Mouse (Mus musculus): Measurements from ENCODE around the gene Krtap4-1. TPM values are rescaled to one million over a fixed set of nuclear protein-coding genes. Genes with fewer than 3 reads are reported as not detected.
"Not testable (repeated sequence)": the region's sequence is repeated elsewhere in the genome, so short reads cannot be mapped to it uniquely, and the experiment has no call there.

Krtap4-1 gene
- polyA plus RNA-seq, 1 experiment from 2014 or later = not detected

GRCm38 (mm10) chr11:99643635-99644139, 15.6 kb upstream of the Krtap4-1 start, which contains the start of gene Krtap4-7:
TSS of gene Krtap4-7 (minus strand) at chr11:99644089.
- H3K9ac ChIP-seq (ENCODE audit: low read length); H3K4me1 ChIP-seq (ENCODE audit: control insufficient read depth, insufficient read depth, low read length); ATAC-seq (ENCODE audit: insufficient read depth, low FRiP score, low TSS enrichment); H3K27me3 ChIP-seq (ENCODE audit: control insufficient read depth, insufficient read depth, low read length); H3K27ac ChIP-seq (ENCODE audit: low read depth, low read length); DNase-seq (ENCODE audit: low spot score); H3K4me2 ChIP-seq (ENCODE audit: low read depth); H3K36me3 ChIP-seq (ENCODE audit: control insufficient read depth, insufficient read depth, low read length); H3K9me3 ChIP-seq (ENCODE audit: control insufficient read depth, low read length); H3K4me3 ChIP-seq (ENCODE audit: low read depth, low read length): not testable (repeated sequence)
- 86% methylated on average over 9 of the region's 9 CpGs for WGBS

GRCm38 (mm10) chr11:99640926-99641325, 12.9 kb upstream of the Krtap4-1 start:
- H3K36me3 ChIP-seq (ENCODE audit: control insufficient read depth, insufficient read depth, low read length) = no peaks in the 10 kb centered on the region
- H3K9me3 ChIP-seq (ENCODE audit: control insufficient read depth, low read length) = no peaks in the 10 kb centered on the region
- no peak overlapping the region for H3K4me2 ChIP-seq (ENCODE audit: low read depth)
- no peak overlapping the region for H3K9ac ChIP-seq (ENCODE audit: low read length)
- ATAC-seq (ENCODE audit: insufficient read depth, low FRiP score, low TSS enrichment) (no peak), DNase-seq (ENCODE audit: low spot score) (no peak)
- no peaks in the 10 kb centered on the region for H3K4me1 ChIP-seq (ENCODE audit: control insufficient read depth, insufficient read depth, low read length)
- no peaks in the 10 kb centered on the region for H3K27me3 ChIP-seq (ENCODE audit: control insufficient read depth, insufficient read depth, low read length)
- 53% methylated on average over 1 of the region's 1 CpGs for WGBS
- no peak overlapping the region for H3K27ac ChIP-seq (ENCODE audit: low read depth, low read length)
- H3K4me3 ChIP-seq (ENCODE audit: low read depth, low read length) = no peak overlapping the region

DNA sequence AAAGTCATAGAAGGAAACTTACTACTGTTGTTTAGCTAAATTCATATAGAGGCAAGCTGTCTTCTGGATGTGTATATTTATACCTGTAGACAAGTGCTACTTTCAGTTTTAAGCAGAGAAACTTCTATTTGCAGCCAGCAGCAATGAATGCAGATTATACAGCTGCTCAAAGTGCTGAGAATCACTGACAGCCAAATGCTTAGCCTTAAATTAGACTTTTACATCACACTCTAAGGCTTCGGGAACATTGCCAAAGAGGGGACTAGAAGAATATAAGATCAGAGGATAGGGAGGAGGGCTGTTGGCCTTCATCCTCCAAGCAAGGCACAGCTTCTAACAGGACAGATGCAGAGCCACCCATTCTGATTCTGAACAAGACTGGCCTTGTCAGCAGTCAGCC, 9.0 kb upstream of the Krtap4-1 start:
- Histone ChIP-seq H3K9me3 (ENCODE audit: control insufficient read depth, low read length) (no peaks in the 10 kb centered on the region), H3K27me3 (ENCODE audit: control insufficient read depth, insufficient read depth, low read length) (no peaks in the 10 kb centered on the region), H3K4me1 (ENCODE audit: control insufficient read depth, insufficient read depth, low read length) (no peaks in the 10 kb centered on the region), H3K27ac (ENCODE audit: low read depth, low read length) (no peak overlapping the region), H3K36me3 (ENCODE audit: control insufficient read depth, insufficient read depth, low read length) (no peaks in the 10 kb centered on the region), H3K4me3 (ENCODE audit: low read depth, low read length) (no peak overlapping the region), H3K4me2 (ENCODE audit: low read depth) (no peak overlapping the region), H3K9ac (ENCODE audit: low read length) (no peak overlapping the region)
- ATAC-seq (ENCODE audit: insufficient read depth, low FRiP score, low TSS enrichment) (no peak), DNase-seq (ENCODE audit: low spot score) (no peak)
- 79% methylated on average over 1 of the region's 1 CpGs for WGBS

- 46% methylated on average over 7 of the region's 8 CpGs for WGBS
- Histone ChIP-seq H3K4me1 (ENCODE audit: control insufficient read depth, insufficient read depth, low read length) (no peaks in the 10 kb centered on the region), H3K9me3 (ENCODE audit: control insufficient read depth, low read length) (no peaks in the 10 kb centered on the region), H3K27me3 (ENCODE audit: control insufficient read depth, insufficient read depth, low read length) (no peaks in the 10 kb centered on the region), H3K4me2 (ENCODE audit: low read depth) (no peak within 1 kb of the TSS), H3K36me3 (ENCODE audit: control insufficient read depth, insufficient read depth, low read length) (no peaks in the 10 kb centered on the region), H3K4me3 (ENCODE audit: low read depth, low read length) (no peak within 1 kb of the TSS), H3K27ac (ENCODE audit: low read depth, low read length) (no peak within 1 kb of the TSS), H3K9ac (ENCODE audit: low read length) (no peak within 1 kb of the TSS)
- ATAC-seq (ENCODE audit: insufficient read depth, low FRiP score, low TSS enrichment) (no peak), DNase-seq (ENCODE audit: low spot score) (no peak)
Observed at GRCm38 (mm10) chr11:99634653-99635134, 6.7 kb upstream of the Krtap4-1 start, which contains the start of gene Krtap4-2. TSS of gene Krtap4-2 (minus strand) at chr11:99635084.

DNA sequence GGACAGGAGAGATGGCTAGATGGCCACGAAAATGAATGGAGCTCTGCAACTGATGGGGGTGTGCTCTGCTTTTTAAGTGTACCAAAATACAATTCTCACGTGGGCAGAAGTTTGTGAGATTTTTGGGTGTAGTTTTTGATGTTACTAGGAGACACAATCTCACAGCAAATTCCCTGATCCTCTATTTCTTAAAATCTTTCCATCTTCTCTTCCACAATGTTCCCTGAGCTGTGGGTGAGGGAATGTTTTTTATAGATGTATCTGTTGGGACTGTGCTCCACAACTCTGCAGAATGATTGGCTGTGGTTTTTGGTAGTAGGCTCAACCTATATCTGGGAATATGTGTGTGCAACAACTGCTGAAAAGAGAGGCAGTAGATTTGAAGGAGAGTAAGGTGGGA, 5.3 kb upstream of the Krtap4-1 start:
- Histone ChIP-seq H3K9me3 (ENCODE audit: control insufficient read depth, low read length) (no peaks in the 10 kb centered on the region), H3K27ac (ENCODE audit: low read depth, low read length) (no peak overlapping the region), H3K4me1 (ENCODE audit: control insufficient read depth, insufficient read depth, low read length) (no peaks in the 10 kb centered on the region), H3K9ac (ENCODE audit: low read length) (no peak overlapping the region), H3K27me3 (ENCODE audit: control insufficient read depth, insufficient read depth, low read length) (no peaks in the 10 kb centered on the region), H3K4me3 (ENCODE audit: low read depth, low read length) (no peak overlapping the region), H3K4me2 (ENCODE audit: low read depth) (no peak overlapping the region), H3K36me3 (ENCODE audit: control insufficient read depth, insufficient read depth, low read length) (no peaks in the 10 kb centered on the region)
- WGBS = 48% methylated on average over 2 of the region's 2 CpGs
- DNase-seq (ENCODE audit: low spot score) (no peak), ATAC-seq (ENCODE audit: insufficient read depth, low FRiP score, low TSS enrichment) (no peak)

DNA sequence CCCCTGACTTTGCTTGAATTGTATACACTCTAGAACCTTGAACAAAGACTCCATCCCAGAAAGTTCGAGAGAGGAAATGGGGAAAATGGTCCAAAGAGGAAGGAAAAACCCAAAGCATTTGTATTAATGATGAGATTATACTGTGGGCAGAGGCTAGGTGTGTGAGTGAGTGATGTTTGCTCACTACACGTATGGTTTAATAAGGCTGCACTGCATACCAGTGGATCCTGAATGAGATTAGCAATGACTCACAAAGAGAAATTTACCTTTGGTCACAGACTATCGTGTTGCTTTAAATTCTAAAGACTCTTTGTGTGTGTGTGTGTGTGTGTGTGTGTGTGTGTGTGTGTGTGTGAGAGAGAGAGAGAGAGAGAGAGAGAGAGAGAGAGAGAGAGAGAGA, 2.9 kb upstream of the Krtap4-1 start:
- DNase-seq (ENCODE audit: low spot score) = no peak
- H3K9ac ChIP-seq (ENCODE audit: low read length) = no peak overlapping the region
- no peaks in the 10 kb centered on the region for H3K4me1 ChIP-seq (ENCODE audit: control insufficient read depth, insufficient read depth, low read length)
- 88% methylated on average over 3 of the region's 3 CpGs for WGBS
- H3K27ac ChIP-seq (ENCODE audit: low read depth, low read length) = no peak overlapping the region
- H3K27me3 ChIP-seq (ENCODE audit: control insufficient read depth, insufficient read depth, low read length) = no peaks in the 10 kb centered on the region
- ATAC-seq (ENCODE audit: insufficient read depth, low FRiP score, low TSS enrichment) = no peak
- H3K36me3 ChIP-seq (ENCODE audit: control insufficient read depth, insufficient read depth, low read length) = no peaks in the 10 kb centered on the region
- H3K9me3 ChIP-seq (ENCODE audit: control insufficient read depth, low read length) = no peaks in the 10 kb centered on the region
- no peak overlapping the region for H3K4me3 ChIP-seq (ENCODE audit: low read depth, low read length)
- H3K4me2 ChIP-seq (ENCODE audit: low read depth) = no peak overlapping the region

DNA sequence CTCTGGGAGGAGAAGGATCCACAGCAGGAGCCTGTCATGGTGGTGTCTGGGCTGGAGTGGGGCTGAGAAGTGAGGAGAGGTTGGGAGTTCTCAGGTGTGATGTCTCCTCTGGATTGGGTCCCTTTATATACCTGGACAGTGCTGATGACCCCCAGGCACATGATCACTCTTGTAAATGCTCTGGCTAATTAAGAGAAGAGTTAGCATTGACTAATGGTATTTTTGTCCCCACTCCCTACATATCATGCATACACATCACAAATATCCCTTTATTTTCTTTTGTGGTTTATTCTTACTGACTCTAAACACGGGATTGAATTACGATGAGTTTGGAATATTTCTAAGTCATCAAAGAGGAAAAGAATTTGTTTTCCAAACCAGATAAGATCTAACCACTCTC, 7.7 kb downstream of the Krtap4-1 start, which contains the start of gene Gm11562:
Gm11562 (minus strand) TSS at position 101 of the 400 bp plus-strand sequence.
- Histone ChIP-seq H3K9ac (ENCODE audit: low read length) (no peak within 1 kb of the TSS), H3K27ac (ENCODE audit: low read depth, low read length) (no peak within 1 kb of the TSS), H3K9me3 (ENCODE audit: control insufficient read depth, low read length) (no peaks in the 10 kb centered on the region), H3K36me3 (ENCODE audit: control insufficient read depth, insufficient read depth, low read length) (no peaks in the 10 kb centered on the region), H3K4me2 (ENCODE audit: low read depth) (no peak within 1 kb of the TSS), H3K4me3 (ENCODE audit: low read depth, low read length) (no peak within 1 kb of the TSS), H3K4me1 (ENCODE audit: control insufficient read depth, insufficient read depth, low read length) (no peaks in the 10 kb centered on the region), H3K27me3 (ENCODE audit: control insufficient read depth, insufficient read depth, low read length) (no peaks in the 10 kb centered on the region)
- DNase-seq (ENCODE audit: low spot score) (no peak), ATAC-seq (ENCODE audit: insufficient read depth, low FRiP score, low TSS enrichment) (no peak)
- WGBS = 93% methylated on average over 2 of the region's 2 CpGs

GRCm38 (mm10) chr11:99614796-99615363, 13.2 kb downstream of the Krtap4-1 start, which contains the start of gene Krtap2-4:
TSS of gene Krtap2-4 (minus strand) at chr11:99614846.
- DNase-seq (ENCODE audit: low spot score) = no peak
- ATAC-seq (ENCODE audit: insufficient read depth, low FRiP score, low TSS enrichment) = no peak
- no peak within 1 kb of the TSS for H3K4me2 ChIP-seq (ENCODE audit: low read depth)
- H3K9me3 ChIP-seq (ENCODE audit: control insufficient read depth, low read length) = no peaks in the 10 kb centered on the region
- H3K9ac ChIP-seq (ENCODE audit: low read length) = no peak within 1 kb of the TSS
- H3K27ac ChIP-seq (ENCODE audit: low read depth, low read length) = no peak within 1 kb of the TSS
- H3K4me1 ChIP-seq (ENCODE audit: control insufficient read depth, insufficient read depth, low read length) = no peaks in the 10 kb centered on the region
- no peak within 1 kb of the TSS for H3K4me3 ChIP-seq (ENCODE audit: low read depth, low read length)
- H3K36me3 ChIP-seq (ENCODE audit: control insufficient read depth, insufficient read depth, low read length) = no peaks in the 10 kb centered on the region
- WGBS = 78% methylated on average over 3 of the region's 3 CpGs
- no peaks in the 10 kb centered on the region for H3K27me3 ChIP-seq (ENCODE audit: control insufficient read depth, insufficient read depth, low read length)

- not testable (repeated sequence) for H3K4me2 ChIP-seq (ENCODE audit: low read depth); DNase-seq (ENCODE audit: low spot score); H3K9me3 ChIP-seq (ENCODE audit: control insufficient read depth, low read length); H3K36me3 ChIP-seq (ENCODE audit: control insufficient read depth, insufficient read depth, low read length); H3K4me1 ChIP-seq (ENCODE audit: control insufficient read depth, insufficient read depth, low read length); H3K27ac ChIP-seq (ENCODE audit: low read depth, low read length); H3K4me3 ChIP-seq (ENCODE audit: low read depth, low read length); ATAC-seq (ENCODE audit: insufficient read depth, low FRiP score, low TSS enrichment); H3K9ac ChIP-seq (ENCODE audit: low read length); H3K27me3 ChIP-seq (ENCODE audit: control insufficient read depth, insufficient read depth, low read length)
- WGBS = 76% methylated on average over 1 of the region's 2 CpGs
Observed at GRCm38 (mm10) chr11:99610089-99610488, 17.9 kb downstream of the Krtap4-1 start, which contains the start of gene Gm11937. TSS of gene Gm11937 (minus strand) at chr11:99610189.

Data from neural tube, embryonic 11.5 days (tissue).